In genomic region chr11:70238591-70239440, GRCm38 (mm10) we compare ENCODE assay signal across 8 mouse cellular contexts. TPM values are rescaled to one million over a fixed set of nuclear protein-coding genes. Genes with fewer than 3 reads are reported as not detected.
DNase-seq lines count a peak whose midpoint lies in the region; ATAC-seq and TF ChIP-seq lines count a peak whose summit lies in the region.

No protein-coding gene starts in this region.

- peaks cover 17% of the 10 kb centered on the region for H3K79me2 ChIP-seq in MEL (ENCODE audit: control insufficient read depth, insufficient read depth, low read length, poor library complexity)

- H3K4me1 ChIP-seq in MEL (ENCODE audit: control insufficient read depth in 1 of 2, insufficient read depth in 2 of 2, low read length in 2 of 2), result peaks cover 0 to 7% of the 10 kb centered on the region in 2 experiments; a peak in 3 of 4 replicates
- peaks cover 23% of the 10 kb centered on the region for H3K4me1 ChIP-seq in kidney, embryonic 14.5 days (ENCODE audit: control insufficient read depth, insufficient read depth, low read length)
- H3K4me1 ChIP-seq in midbrain, embryonic 14.5 days (ENCODE audit: control insufficient read depth, insufficient read depth, low read length), result peaks cover 31% of the 10 kb centered on the region

- peak overlapping the region; percentile 87 to 92 for H3K4me3 ChIP-seq in MEL (ENCODE audit: control insufficient read depth in 1 of 2, insufficient read depth in 1 of 2, low read depth in 2 of 2, low read length in 2 of 2)
- peak overlapping the region; percentile 96 for H3K4me3 ChIP-seq in kidney, embryonic 14.5 days (ENCODE audit: low read length)
- peak overlapping the region; percentile 97 for H3K4me3 ChIP-seq in midbrain, embryonic 14.5 days (replicated peaks; ENCODE audit: low read depth, low read length)

- no peak for TF ChIP-seq POLR2A in MEL (IDR thresholded peaks at IDR 0.05; ENCODE audit: control insufficient read depth in 1 of 2, insufficient read depth in 1 of 2, low read depth in 1 of 2, low read length in 2 of 2, poor library complexity in 1 of 2)

- no peak for TF ChIP-seq RAD21 in MEL (IDR thresholded peaks at IDR 0.05; ENCODE audit: low read depth, low read length)

- H3K27ac ChIP-seq in MEL (ENCODE audit: control insufficient read depth, low read depth, low read length), result peak overlapping the region; percentile 93
- H3K27ac ChIP-seq in kidney, embryonic 14.5 days (ENCODE audit: low read depth, low read length), result peak overlapping the region; percentile 85
- peak overlapping the region; percentile 95 for H3K27ac ChIP-seq in midbrain, embryonic 14.5 days (replicated peaks; ENCODE audit: low read depth, low read length)

- peak; percentile 95 for DNase-seq in heart, adult 11 months
- DNase-seq in heart, postnatal 14 days, result no peak
- peak; percentile 73 for DNase-seq in MEL (ENCODE audit: low read depth, low spot score)
- DNase-seq in midbrain, embryonic 14.5 days, result peak; percentile 29
- DNase-seq in left cerebral cortex, adult 8-10 months (ENCODE audit: low spot score in 2 of 2), result no peak
- no peak for DNase-seq in urinary bladder, postnatal 14 days (ENCODE audit: low spot score)

- no peak; a peak in 1 of 4 replicates for TF ChIP-seq EP300 in MEL (IDR thresholded peaks at IDR 0.05; ENCODE audit: low read depth in 1 of 2, low read length in 2 of 2)

- ATAC-seq in erythroid progenitor cell, adult 5-6 weeks (replicated peaks; ENCODE audit: low FRiP score, poor library complexity, severe bottlenecking), result peak; percentile 21; the same call in 1 of the 2 replicates
- ATAC-seq in kidney, embryonic 14.5 days (ENCODE audit: low FRiP score, low TSS enrichment), result no peak
- no peak for ATAC-seq in midbrain, embryonic 14.5 days (ENCODE audit: low FRiP score, low TSS enrichment)

- H3K9ac ChIP-seq in MEL (ENCODE audit: control insufficient read depth, low read depth, low read length, poor library complexity, severe bottlenecking), result peak overlapping the region; percentile 82
- peak overlapping the region; percentile 89 for H3K9ac ChIP-seq in kidney, embryonic 14.5 days (ENCODE audit: low read depth, low read length)
- H3K9ac ChIP-seq in midbrain, embryonic 14.5 days (replicated peaks; ENCODE audit: low read length), result peak overlapping the region; percentile 87

- 12% methylated on average over 23 of the region's 23 CpGs for WGBS in kidney, embryonic 14.5 days
- WGBS in midbrain, embryonic 14.5 days, result 12% methylated on average over 23 of the region's 23 CpGs

- peaks cover 0 to 6% of the 10 kb centered on the region in 2 experiments; a peak in 1 of 4 replicates for H3K36me3 ChIP-seq in MEL (ENCODE audit: control insufficient read depth in 1 of 2, insufficient read depth in 2 of 2, low read length in 2 of 2)
- peaks cover 17% of the 10 kb centered on the region for H3K36me3 ChIP-seq in kidney, embryonic 14.5 days (ENCODE audit: control insufficient read depth, insufficient read depth, low read length)
- H3K36me3 ChIP-seq in midbrain, embryonic 14.5 days (ENCODE audit: control insufficient read depth, insufficient read depth, low read length), result peaks cover 18% of the 10 kb centered on the region

- H3K9me3 ChIP-seq in MEL (replicated peaks; ENCODE audit: insufficient read depth, low read length), result no peaks in the 10 kb centered on the region
- H3K9me3 ChIP-seq in kidney, embryonic 14.5 days (ENCODE audit: control insufficient read depth, low read length), result no peaks in the 10 kb centered on the region
- no peaks in the 10 kb centered on the region for H3K9me3 ChIP-seq in midbrain, embryonic 14.5 days (ENCODE audit: control insufficient read depth, low read length)

- H3K27me3 ChIP-seq in MEL (ENCODE audit: control insufficient read depth in 1 of 2, insufficient read depth in 2 of 2, low read length in 2 of 2), result peaks cover 0 to 2% of the 10 kb centered on the region in 2 experiments; a peak in 1 of 4 replicates
- H3K27me3 ChIP-seq in kidney, embryonic 14.5 days (ENCODE audit: control insufficient read depth, insufficient read depth, low read length), result no peaks in the 10 kb centered on the region
- H3K27me3 ChIP-seq in midbrain, embryonic 14.5 days (ENCODE audit: control insufficient read depth, insufficient read depth, low read length), result no peaks in the 10 kb centered on the region

- intact Hi-C loops in heart, postnatal 14 days (cut with DNase I), result no loop called here

- no peak for TF ChIP-seq CTCF in MEL (IDR thresholded peaks at IDR 0.05 in 2 of 3, conservative IDR thresholded peaks at IDR 0.05 in 1 of 3; ENCODE audit: control insufficient read depth in 1 of 3, insufficient read depth in 1 of 3, low read depth in 2 of 3, low read length in 3 of 3, poor library complexity in 1 of 3, severe bottlenecking in 1 of 3)

- H3K4me2 ChIP-seq in kidney, embryonic 14.5 days (replicated peaks; ENCODE audit: low read depth, low read length), result peak overlapping the region; percentile 96
- peak overlapping the region; percentile 99 for H3K4me2 ChIP-seq in midbrain, embryonic 14.5 days (ENCODE audit: low read length)

TF ChIP-seq in MEL, 35 proteins besides CTCF, POLR2A, EP300 and RAD21 (continues in another document):
- TF ChIP-seq ZC3H11A (IDR thresholded peaks at IDR 0.05; ENCODE audit: low read depth, low read length), result no peak
- TF ChIP-seq ETS1 (IDR thresholded peaks at IDR 0.05; ENCODE audit: low read depth, low read length), result no peak
- TF ChIP-seq POLR2AphosphoS5 (IDR thresholded peaks at IDR 0.05; ENCODE audit: borderline replicate concordance, low read depth, low read length), result no peak
- TF ChIP-seq ZNF384 (IDR thresholded peaks at IDR 0.05; ENCODE audit: low read depth, low read length), result no peak
- TF ChIP-seq USF2 (IDR thresholded peaks at IDR 0.05; ENCODE audit: borderline replicate concordance in 1 of 2, insufficient read depth in 1 of 2, low read depth in 1 of 2, low read length in 2 of 2), result no peak

RNA-seq across cellular contexts. Expression of gene Gm21988, which starts 0.8 kb away (rescaled TPM):
- total RNA-seq in heart, postnatal 14 days (2021), result 1 to 10 TPM; 3.1 to 3.2 TPM
- total RNA-seq in MEL (2012; rRNA removed), result 2.3 and 3.7 TPM in 2 replicates
- 1 to 10 TPM in 1 of 2 experiments, not detected in 1; 4.1 TPM for polyA plus RNA-seq in MEL (2012; ENCODE audit: insufficient read depth in 1 of 2, insufficient read length in 2 of 2, low read depth in 1 of 2, low replicate concordance in 2 of 2, missing spikeins in 1 of 2)
- total RNA-seq in erythroid progenitor cell, adult 5-6 weeks (2015; ENCODE audit: low replicate concordance), result not detected in 2 replicates
- total RNA-seq in erythroid progenitor cell, adult 5-6 weeks (2017; ENCODE audit: low replicate concordance), result 4.1 TPM in 1 of 2 replicates, not detected in the other
- 7.8 and 10.5 TPM in 2 replicates for polyA plus RNA-seq in kidney, embryonic 14.5 days (2014; fragmentation: Nextera tagmentation; extraction: Ambion mirVana)
- 13.4 and 16.3 TPM in 2 replicates for polyA plus RNA-seq in midbrain, embryonic 14.5 days (2014; fragmentation: Nextera tagmentation; extraction: Ambion mirVana)
- 1 to 10 TPM; 3.2 to 5.1 (median 3.8) TPM for total RNA-seq in left cerebral cortex, adult 8-10 months (2022)

RNA-seq across cellular contexts. Expression of gene Rnasek, which starts 0.8 kb away (rescaled TPM):
- 10 to 100 TPM; 89.0 to 96.3 TPM for total RNA-seq in heart, postnatal 14 days (2021)
- total RNA-seq in MEL (2012; rRNA removed), result 46.8 and 56.2 TPM in 2 replicates
- 100 to 1,000 TPM in 1 of 2 experiments, not detected in 1; 179 TPM for polyA plus RNA-seq in MEL (2012; ENCODE audit: insufficient read depth in 1 of 2, insufficient read length in 2 of 2, low read depth in 1 of 2, low replicate concordance in 2 of 2, missing spikeins in 1 of 2)
- 167 and 191 TPM in 2 replicates for total RNA-seq in erythroid progenitor cell, adult 5-6 weeks (2015; ENCODE audit: low replicate concordance)
- total RNA-seq in erythroid progenitor cell, adult 5-6 weeks (2017; ENCODE audit: low replicate concordance), result 21.3 and 24.1 TPM in 2 replicates
- polyA plus RNA-seq in kidney, embryonic 14.5 days (2014; fragmentation: Nextera tagmentation; extraction: Ambion mirVana), result 149 and 173 TPM in 2 replicates
- 321 and 350 TPM in 2 replicates for polyA plus RNA-seq in midbrain, embryonic 14.5 days (2014; fragmentation: Nextera tagmentation; extraction: Ambion mirVana)
- total RNA-seq in left cerebral cortex, adult 8-10 months (2022), result 100 to 1,000 TPM; 197 to 255 (median 240) TPM

RNA-seq across cellular contexts. Expression of gene 0610010K14Rik, which starts 1.1 kb away (rescaled TPM):
- total RNA-seq in heart, postnatal 14 days (2021), result 10 to 100 TPM; 34.7 to 38.4 TPM
- total RNA-seq in MEL (2012; rRNA removed), result 60.4 and 61.8 TPM in 2 replicates
- 100 to 1,000 TPM in 1 of 2 experiments, not detected in 1; 189 TPM for polyA plus RNA-seq in MEL (2012; ENCODE audit: insufficient read depth in 1 of 2, insufficient read length in 2 of 2, low read depth in 1 of 2, low replicate concordance in 2 of 2, missing spikeins in 1 of 2)
- 31.4 and 102 TPM in 2 replicates for total RNA-seq in erythroid progenitor cell, adult 5-6 weeks (2015; ENCODE audit: low replicate concordance)
- total RNA-seq in erythroid progenitor cell, adult 5-6 weeks (2017; ENCODE audit: low replicate concordance), result 14.5 and 24.2 TPM in 2 replicates
- 180 and 243 TPM in 2 replicates for polyA plus RNA-seq in kidney, embryonic 14.5 days (2014; fragmentation: Nextera tagmentation; extraction: Ambion mirVana)
- polyA plus RNA-seq in midbrain, embryonic 14.5 days (2014; fragmentation: Nextera tagmentation; extraction: Ambion mirVana), result 171 and 205 TPM in 2 replicates
- total RNA-seq in left cerebral cortex, adult 8-10 months (2022), result 10 to 100 TPM; 41.0 to 46.9 (median 42.0) TPM

RNA-seq across cellular contexts. Expression of gene Bcl6b, which starts 9.2 kb away (rescaled TPM):
- total RNA-seq in heart, postnatal 14 days (2021), result 10 to 100 TPM; 26.1 to 32.5 TPM
- total RNA-seq in MEL (2012; rRNA removed), result not detected in 2 replicates
- polyA plus RNA-seq in MEL (2012; ENCODE audit: insufficient read depth in 1 of 2, insufficient read length in 2 of 2, low read depth in 1 of 2, low replicate concordance in 2 of 2, missing spikeins in 1 of 2), result not detected
- total RNA-seq in erythroid progenitor cell, adult 5-6 weeks (2015; ENCODE audit: low replicate concordance), result 1.8 TPM in 1 of 2 replicates, not detected in the other
- 0.61 and 2.3 TPM in 2 replicates for total RNA-seq in erythroid progenitor cell, adult 5-6 weeks (2017; ENCODE audit: low replicate concordance)
- 19.2 and 20.0 TPM in 2 replicates for polyA plus RNA-seq in kidney, embryonic 14.5 days (2014; fragmentation: Nextera tagmentation; extraction: Ambion mirVana)
- 2.5 and 4.4 TPM in 2 replicates for polyA plus RNA-seq in midbrain, embryonic 14.5 days (2014; fragmentation: Nextera tagmentation; extraction: Ambion mirVana)
- 1 to 10 TPM; 1.0 to 2.2 (median 1.9) TPM for total RNA-seq in left cerebral cortex, adult 8-10 months (2022)

RNA-seq across cellular contexts. Expression of gene Alox12, which starts 16.3 kb away (rescaled TPM):
- 1 to 10 TPM; 2.7 to 3.1 TPM for total RNA-seq in heart, postnatal 14 days (2021)
- not detected in 2 replicates for total RNA-seq in MEL (2012; rRNA removed)
- polyA plus RNA-seq in MEL (2012; ENCODE audit: insufficient read depth in 1 of 2, insufficient read length in 2 of 2, low read depth in 1 of 2, low replicate concordance in 2 of 2, missing spikeins in 1 of 2), result under 1 TPM in 1 of 2 experiments, not detected in 1; 0.03 TPM
- total RNA-seq in erythroid progenitor cell, adult 5-6 weeks (2015; ENCODE audit: low replicate concordance), result 1.7 TPM in 1 of 2 replicates, not detected in the other
- total RNA-seq in erythroid progenitor cell, adult 5-6 weeks (2017; ENCODE audit: low replicate concordance), result 1.0 TPM in 1 of 2 replicates, not detected in the other
- polyA plus RNA-seq in kidney, embryonic 14.5 days (2014; fragmentation: Nextera tagmentation; extraction: Ambion mirVana), result 3.3 and 3.6 TPM in 2 replicates
- polyA plus RNA-seq in midbrain, embryonic 14.5 days (2014; fragmentation: Nextera tagmentation; extraction: Ambion mirVana), result 0.11 and 0.33 TPM in 2 replicates
- total RNA-seq in left cerebral cortex, adult 8-10 months (2022), result under 1 TPM; 0.23 to 0.82 (median 0.55) TPM

Comparison
In these comparisons a context has a peak if more than half of its experiments do, and no peak if none do; other contexts are left out.
1. DNase-seq: peak in heart, adult 11 months (single experiment), MEL (single experiment) and midbrain, embryonic 14.5 days (single experiment); none in heart, postnatal 14 days (0 of 2), left cerebral cortex, adult 8-10 months (0 of 2) and urinary bladder, postnatal 14 days (single experiment).
2. Peak in every context shown above with its lines, with median percentiles within 50 percentile points of each other: H3K27ac ChIP-seq, H3K4me3 ChIP-seq and H3K9ac ChIP-seq.